Mouse (Mus musculus) heart, adult 2 months (tissue): ENCODE measurements around the gene Prkag2. TPM values are rescaled to one million over a fixed set of nuclear protein-coding genes. Genes with fewer than 3 reads are reported as not detected.

Source experiments
- DNase-seq, 2 experiments: peaks; one replicate each; pipeline ENCODE4 v3.0.0; 2021
- H3K27ac ChIP-seq: fragments of 200-600 bp; 2 replicates; pipeline ENCODE4 v1.8.1; 2022
- H3K27me3 ChIP-seq: fragments of 200-500 bp; 2 replicates; pipeline ENCODE4 v1.6.1; 2012; ENCODE audit warnings: mild to moderate bottlenecking, low read length, inconsistent platforms, mixed read lengths; ENCODE audit not compliant: control insufficient read depth, insufficient read depth
- H3K36me3 ChIP-seq: fragments of 200-500 bp; 2 replicates; pipeline ENCODE4 v1.6.1; 2012; ENCODE audit warnings: low read length, inconsistent platforms; ENCODE audit not compliant: control insufficient read depth, insufficient read depth
- H3K4me1 ChIP-seq: fragments of 200-500 bp; 2 replicates; pipeline ENCODE4 v1.6.1; 2011; ENCODE audit warnings: low read length; ENCODE audit not compliant: control insufficient read depth, insufficient read depth
- H3K4me3 ChIP-seq: fragments of 200-600 bp; 2 replicates; pipeline ENCODE4 v1.8.1; 2022
- H3K79me2 ChIP-seq: fragments of 200-500 bp; replicated peaks from 2 replicates; pipeline ENCODE4 v1.6.1; 2012; ENCODE audit warnings: mild to moderate bottlenecking, inconsistent platforms, low read length, moderate library complexity, mixed read lengths; ENCODE audit not compliant: control insufficient read depth, insufficient read depth
- H3K9ac ChIP-seq: fragments of 200-500 bp; 2 replicates; pipeline ENCODE4 v1.6.1; 2012; ENCODE audit warnings: low read depth, mild to moderate bottlenecking, control low read depth, inconsistent platforms, low read length, mixed read lengths
- CTCF ChIP-seq: fragments of 200-600 bp; IDR thresholded peaks from 2 replicates; pipeline ENCODE4 v1.8.1; 2022; ENCODE audit warnings: antibody characterized with exemption, mild to moderate bottlenecking, moderate library complexity
- EP300 ChIP-seq: fragments of 200-500 bp; IDR thresholded peaks from 2 replicates; pipeline ENCODE4 v1.6.1; 2011; ENCODE audit warnings: low read depth, low read length, control low read depth; ENCODE audit not compliant: insufficient read depth
- POLR2A ChIP-seq: fragments of 200-500 bp; IDR thresholded peaks from 2 replicates; pipeline ENCODE4 v1.6.1; 2011; ENCODE audit warnings: mild to moderate bottlenecking, low read depth, low read length, control low read depth; ENCODE audit not compliant: insufficient read depth
- WGBS: fragments of 180-500 bp; shearing (Covaris S2); methylation state at CpG from one replicate; pipeline ENCODE4 v1.1.7; 2018; 5-methylcytosine and 5-hydroxymethylcytosine counted together
- intact Hi-C: fragments of 180-260 bp; cut with DNase I; formaldehyde crosslinking; loops from one replicate; pipeline ENCODE4 v1.15.1; 2025
- polyA plus RNA-seq: library from polyadenylated mRNA; depleted of rRNA; stranded (reverse); fragments of >200 nt; gene quantifications from 2 replicates; pipeline ENCODE4 v1.2.3, GENCODE M21; 2012
- total RNA-seq, 2 experiments: library from RNA; stranded (reverse); gene quantifications; 2 replicates each; pipeline ENCODE4 v1.2.3; 2021

Gene Prkag2
- total and polyA plus RNA-seq, 3 experiments, result 23.9 to 25.9 (median 25.2) TPM

DNA sequence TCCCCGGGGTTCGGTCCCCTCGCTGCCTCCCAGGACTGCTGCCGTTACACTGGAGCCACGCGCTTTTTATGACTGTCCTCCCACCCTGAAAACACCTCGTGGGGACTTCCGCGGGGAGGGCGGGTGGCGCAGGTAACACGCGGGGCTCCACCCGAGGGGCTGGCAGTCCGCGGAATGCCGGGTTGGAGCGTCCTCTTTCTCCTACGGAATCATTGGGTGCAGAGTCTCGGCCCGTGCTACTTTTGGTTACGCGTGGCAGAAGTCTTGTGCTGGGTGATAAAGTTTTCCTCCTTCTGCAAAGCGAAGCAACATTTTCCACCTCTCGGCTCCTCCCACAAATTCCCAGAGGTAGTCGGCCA, 306 bp downstream of the Prkag2 start:
- under 1% methylated on average over 26 of the region's 26 CpGs for WGBS
- peaks cover 8% of the 10 kb centered on the region; the same call in 1 of the 2 replicates for H3K4me1 ChIP-seq
- peak overlapping the region; percentile 82 for H3K27ac ChIP-seq
- H3K27me3 ChIP-seq, result no peaks in the 10 kb centered on the region
- no peak for TF ChIP-seq EP300
- TF ChIP-seq POLR2A, result no peak
- TF ChIP-seq CTCF, result no peak
- intact Hi-C loops, result loop anchor here (10.0 kb wide), 1 partner anchor 415 kb away; the partner anchor contains the start of gene Nub1
- no peak for DNase-seq
- H3K79me2 ChIP-seq, result no peaks in the 10 kb centered on the region
- peak overlapping the region; percentile 48 for H3K9ac ChIP-seq
- no peaks in the 10 kb centered on the region for H3K36me3 ChIP-seq
- peak overlapping the region; percentile 89 for H3K4me3 ChIP-seq

DNA sequence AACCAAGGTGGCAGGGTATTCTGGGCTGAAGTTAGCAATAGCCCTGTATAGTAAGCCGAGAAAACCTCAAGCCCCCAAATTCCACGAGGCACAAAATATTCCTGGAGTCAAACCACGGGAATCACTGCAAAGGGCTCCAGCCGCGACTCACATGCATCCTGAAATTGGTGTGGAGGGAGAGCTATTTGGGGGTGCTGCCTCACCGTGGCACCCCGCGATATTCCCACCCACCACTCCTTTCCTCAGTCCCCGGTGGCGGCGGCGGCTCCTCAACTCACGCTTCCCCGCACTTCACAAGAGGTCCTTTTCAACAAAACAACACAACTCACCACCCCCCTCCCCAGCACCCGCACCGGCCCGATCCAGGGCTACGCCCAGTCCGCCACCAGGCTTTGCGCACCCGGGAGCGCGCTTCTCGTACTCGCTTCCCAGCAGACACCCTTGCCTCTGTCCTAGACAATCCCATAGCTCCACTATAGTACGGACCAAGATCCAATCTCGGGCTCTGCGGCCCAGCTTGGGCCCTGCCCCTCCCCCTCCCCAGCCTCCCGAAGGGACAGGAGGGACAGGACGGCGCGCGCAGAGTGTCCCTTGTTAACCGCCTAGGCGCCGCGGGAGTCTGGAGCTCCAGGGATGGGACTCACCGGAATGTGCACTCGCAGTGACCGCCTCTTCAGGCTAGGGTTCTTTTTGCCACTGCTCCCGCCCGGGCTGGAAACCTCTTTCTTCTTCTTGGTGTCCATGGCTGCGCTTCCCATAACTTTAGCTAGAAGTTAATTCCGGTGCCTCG, 880 bp downstream of the Prkag2 start:
- WGBS, result 1% methylated on average over 45 of the region's 45 CpGs
- no peak for TF ChIP-seq CTCF
- no peak; the same call in 1 of the 2 replicates for TF ChIP-seq POLR2A
- no peak for TF ChIP-seq EP300
- Histone ChIP-seq H3K36me3 (no peaks in the 10 kb centered on the region), H3K27ac (peak overlapping the region; percentile 82), H3K79me2 (no peaks in the 10 kb centered on the region), H3K4me3 (peak overlapping the region; percentile 89), H3K9ac (peak overlapping the region; percentile 48), H3K4me1 (peaks cover 8% of the 10 kb centered on the region; the same call in 1 of the 2 replicates), H3K27me3 (no peaks in the 10 kb centered on the region)
- peak; percentile 74 to 77 for DNase-seq
- intact Hi-C loops, result loop anchor here (10.0 kb wide), 1 partner anchor 415 kb away; the partner anchor contains the start of gene Nub1

GRCm38 (mm10) chr5:25097891-25098290, 2.6 kb downstream of the Prkag2 start:
- 68% methylated on average over 3 of the region's 3 CpGs for WGBS

GRCm38 (mm10) chr5:25096431-25096830, 4.0 kb downstream of the Prkag2 start:
- intact Hi-C loops, result no loop called here
- WGBS, result 47% methylated on average over 4 of the region's 4 CpGs
- TF ChIP-seq POLR2A, result no peak
- TF ChIP-seq EP300, result no peak
- TF ChIP-seq CTCF, result no peak
- Histone ChIP-seq H3K4me3 (no peak overlapping the region), H3K27ac (no peak overlapping the region), H3K4me1 (peaks cover 6% of the 10 kb centered on the region; the same call in 1 of the 2 replicates), H3K27me3 (no peaks in the 10 kb centered on the region), H3K9ac (no peak overlapping the region), H3K79me2 (no peaks in the 10 kb centered on the region), H3K36me3 (no peaks in the 10 kb centered on the region)
- DNase-seq, result peak; percentile 50 to 70

More at GRCm38 (mm10) chr5:25097891-25098290, 2.6 kb downstream of the Prkag2 start:
- no peak overlapping the region for H3K9ac ChIP-seq
- DNase-seq, result no peak
- TF ChIP-seq EP300, result no peak
- TF ChIP-seq CTCF, result no peak
- TF ChIP-seq POLR2A, result no peak
- H3K4me3 ChIP-seq, result no peak overlapping the region
- H3K79me2 ChIP-seq, result no peaks in the 10 kb centered on the region
- intact Hi-C loops, result no loop called here
- no peak overlapping the region for H3K27ac ChIP-seq
- H3K4me1 ChIP-seq, result peaks cover 8% of the 10 kb centered on the region; the same call in 1 of the 2 replicates
- H3K27me3 ChIP-seq, result no peaks in the 10 kb centered on the region
- H3K36me3 ChIP-seq, result no peaks in the 10 kb centered on the region

- 86% methylated on average over 8 of the region's 8 CpGs for WGBS
Measured at GRCm38 (mm10) chr5:25092630-25093245, 7.7 kb downstream of the Prkag2 start.

More at GRCm38 (mm10) chr5:25092630-25093245, 7.7 kb downstream of the Prkag2 start:
- H3K27me3 ChIP-seq, result no peaks in the 10 kb centered on the region
- DNase-seq, result no peak
- no peak overlapping the region for H3K4me3 ChIP-seq
- H3K9ac ChIP-seq, result no peak overlapping the region
- no peak overlapping the region for H3K27ac ChIP-seq
- H3K79me2 ChIP-seq, result no peaks in the 10 kb centered on the region
- no peaks in the 10 kb centered on the region for H3K36me3 ChIP-seq
- TF ChIP-seq EP300 (no peak), POLR2A (no peak), CTCF (no peak)
- H3K4me1 ChIP-seq, result peaks cover under 1% of the 10 kb centered on the region; the same call in 1 of the 2 replicates
- intact Hi-C loops, result no loop called here
